Mouse (Mus musculus) embryo, embryonic 10 days (tissue): ENCODE measurements around the gene Nos2.

ENCODE experiments used
- DNase-seq: peaks from one replicate; pipeline ENCODE4 v3.0.0-alpha.2; 2015; ENCODE audit warnings: low spot score

Nos2 gene

GRCm38 (mm10) chr11:78920411-78920939, at the start of gene Nos2:
Gene Nos2, plus strand, starts transcription at chr11:78920787.
- no peak for DNase-seq

- DNase-seq: no peak
Observed at GRCm38 (mm10) chr11:78870891-78871290, 49.7 kb upstream of the Nos2 start.

GRCm38 (mm10) chr11:78872782-78873181, 47.8 kb upstream of the Nos2 start:
- no peak for DNase-seq

GRCm38 (mm10) chr11:78879727-78880126, 40.9 kb upstream of the Nos2 start:
- no peak for DNase-seq

- DNase-seq: peak; percentile 61
Observed at GRCm38 (mm10) chr11:78886693-78887092, 33.9 kb upstream of the Nos2 start.

GRCm38 (mm10) chr11:78887102-78887971, 33.2 kb upstream of the Nos2 start:
- peak; percentile 49 for DNase-seq

GRCm38 (mm10) chr11:78889156-78889555, 31.4 kb upstream of the Nos2 start:
- no peak for DNase-seq

- DNase-seq: peak; percentile 63
Observed at GRCm38 (mm10) chr11:78896357-78897123, 24.0 kb upstream of the Nos2 start.

GRCm38 (mm10) chr11:78915473-78915872, 5.1 kb upstream of the Nos2 start:
- no peak for DNase-seq

GRCm38 (mm10) chr11:78916410-78916809, 4.2 kb upstream of the Nos2 start:
- DNase-seq: no peak

GRCm38 (mm10) chr11:78919745-78920144, 842 bp upstream of the Nos2 start:
- no peak for DNase-seq

GRCm38 (mm10) chr11:78922678-78923407, 2.3 kb downstream of the Nos2 start:
- DNase-seq: peak; percentile 78

- DNase-seq: peak; percentile 28
Observed at GRCm38 (mm10) chr11:78924111-78924510, 3.5 kb downstream of the Nos2 start.

- DNase-seq: peak; percentile 58
Observed at GRCm38 (mm10) chr11:78924916-78925315, 4.3 kb downstream of the Nos2 start.

- no peak for DNase-seq
Observed at GRCm38 (mm10) chr11:78929345-78929744, 8.8 kb downstream of the Nos2 start.

- no peak for DNase-seq
Observed at GRCm38 (mm10) chr11:78934307-78934706, 13.7 kb downstream of the Nos2 start.

- DNase-seq: no peak
Observed at GRCm38 (mm10) chr11:78934727-78935126, 14.1 kb downstream of the Nos2 start.

- no peak for DNase-seq
Observed at GRCm38 (mm10) chr11:78935178-78935577, 14.6 kb downstream of the Nos2 start.

- no peak for DNase-seq
Observed at GRCm38 (mm10) chr11:78943083-78943482, 22.5 kb downstream of the Nos2 start.

- no peak for DNase-seq
Observed at GRCm38 (mm10) chr11:78950365-78950764, 29.8 kb downstream of the Nos2 start.

- peak; percentile 83 for DNase-seq
Observed at GRCm38 (mm10) chr11:78952467-78952866, 31.9 kb downstream of the Nos2 start.

- DNase-seq: peak; percentile 84
Observed at GRCm38 (mm10) chr11:78956260-78956659, 35.7 kb downstream of the Nos2 start.
